Mouse (Mus musculus) MEL (cell line): ENCODE data around the gene Calhm5. TPM values are rescaled to one million over a fixed set of nuclear protein-coding genes. Genes with fewer than 3 reads are reported as not detected.

Experiments used
- DNase-seq: peaks from one replicate; pipeline ENCODE4 v3.0.0; 2011; ENCODE audit warnings: low read depth, low spot score
- H3K27ac ChIP-seq: 2 replicates; pipeline ENCODE4 v1.5.1; 2012; ENCODE audit warnings: low read depth, mild to moderate bottlenecking, control low read depth, low read length, moderate library complexity; ENCODE audit not compliant: control insufficient read depth
- H3K27me3 ChIP-seq, 2 experiments: fragments of 150-350 bp in 1 of 2; sonication (generic) in 1 of 2; 2 replicates each; pipeline ENCODE4 v1.6.1; 2012; ENCODE audit warnings: low read length in 2 of 2, mild to moderate bottlenecking in 2 of 2, improper control_type of control experiment in 1 of 2, moderate library complexity in 1 of 2; ENCODE audit not compliant: insufficient read depth in 2 of 2, control insufficient read depth in 1 of 2
- H3K36me3 ChIP-seq, 2 experiments: 2 replicates each; pipeline ENCODE4 v1.6.1; 2012 to 2014; ENCODE audit warnings: low read length in 2 of 2, improper control_type of control experiment in 1 of 2, inconsistent platforms in 1 of 2, mild to moderate bottlenecking in 1 of 2; ENCODE audit not compliant: insufficient read depth in 2 of 2, control insufficient read depth in 1 of 2
- H3K4me1 ChIP-seq, 2 experiments: fragments of 150-350 bp in 1 of 2; sonication (generic) in 1 of 2; 2 replicates each; pipeline ENCODE4 v1.6.1; 2012; ENCODE audit warnings: low read length in 2 of 2, improper control_type of control experiment in 1 of 2, mild to moderate bottlenecking in 1 of 2; ENCODE audit not compliant: insufficient read depth in 2 of 2, control insufficient read depth in 1 of 2
- H3K4me3 ChIP-seq, 2 experiments: fragments of 150-350 bp in 1 of 2; sonication (generic) in 1 of 2; 2 replicates each; pipeline ENCODE4 v1.5.1; 2012; ENCODE audit warnings: low read depth in 2 of 2, low read length in 2 of 2, mild to moderate bottlenecking in 2 of 2, moderate library complexity in 2 of 2, control low read depth in 1 of 2, improper control_type of control experiment in 1 of 2; ENCODE audit not compliant: control insufficient read depth in 1 of 2, insufficient read depth in 1 of 2
- H3K79me2 ChIP-seq: 2 replicates; pipeline ENCODE4 v1.6.1; 2012; ENCODE audit warnings: mild to moderate bottlenecking, low read length, moderate library complexity; ENCODE audit not compliant: control insufficient read depth, poor library complexity, insufficient read depth
- H3K9ac ChIP-seq: 2 replicates; pipeline ENCODE4 v1.6.1; 2012; ENCODE audit warnings: low read depth, mild to moderate bottlenecking, control low read depth, low read length, moderate library complexity; ENCODE audit not compliant: control insufficient read depth, poor library complexity, severe bottlenecking
- H3K9me3 ChIP-seq: fragments of 150-350 bp; sonication (generic); replicated peaks from 2 replicates; pipeline ENCODE4 v1.6.1; 2012; ENCODE audit warnings: mild to moderate bottlenecking, low read length, improper control_type of control experiment, moderate library complexity; ENCODE audit not compliant: insufficient read depth
- BHLHE40 ChIP-seq: IDR thresholded peaks from 2 replicates; pipeline ENCODE4 v1.6.1; 2012; ENCODE audit warnings: low read depth, mild to moderate bottlenecking, inconsistent platforms, low read length, improper control_type of control experiment, borderline replicate concordance
- CTCF ChIP-seq, 3 experiments: IDR thresholded peaks in 2 of 3; conservative IDR thresholded peaks in 1 of 3; 2 replicates each; pipeline ENCODE4 v1.5.1; 2011 to 2012; ENCODE audit warnings: low read length in 3 of 3, low read depth in 2 of 3, mild to moderate bottlenecking in 2 of 3, improper control_type of control experiment in 1 of 3, inconsistent platforms in 1 of 3, mixed read lengths in 1 of 3, moderate library complexity in 1 of 3; ENCODE audit not compliant: control insufficient read depth in 1 of 3, insufficient read depth in 1 of 3, poor library complexity in 1 of 3, severe bottlenecking in 1 of 3
- E2F4 ChIP-seq: IDR thresholded peaks from 2 replicates; pipeline ENCODE4 v1.6.1; 2011; ENCODE audit warnings: low read depth, low read length, improper control_type of control experiment, borderline replicate concordance
- ETS1 ChIP-seq: IDR thresholded peaks from 2 replicates; pipeline ENCODE4 v1.6.1; 2012; ENCODE audit warnings: low read depth, mild to moderate bottlenecking, inconsistent platforms, low read length, improper control_type of control experiment, moderate library complexity
- GABPA ChIP-seq: IDR thresholded peaks from 2 replicates; pipeline ENCODE4 v1.6.1; 2012; ENCODE audit warnings: low read depth, mild to moderate bottlenecking, inconsistent platforms, low read length, improper control_type of control experiment, moderate library complexity
- GATA1 ChIP-seq: IDR thresholded peaks from 2 replicates; pipeline ENCODE4 v1.6.1; 2011; ENCODE audit warnings: low read depth, low read length, improper control_type of control experiment
- JUND ChIP-seq: IDR thresholded peaks from 2 replicates; pipeline ENCODE4 v1.6.1; 2011; ENCODE audit warnings: low read depth, mild to moderate bottlenecking, improper control_type of control experiment, low read length
- MAFK ChIP-seq: IDR thresholded peaks from 2 replicates; pipeline ENCODE4 v1.6.1; 2011; ENCODE audit warnings: low read depth, mild to moderate bottlenecking, low read length, improper control_type of control experiment, borderline replicate concordance
- MXI1 ChIP-seq: IDR thresholded peaks from 2 replicates; pipeline ENCODE4 v1.6.1; 2011; ENCODE audit warnings: mild to moderate bottlenecking, low read depth, low read length, improper control_type of control experiment
- POLR2A ChIP-seq, 2 experiments: IDR thresholded peaks; 2 replicates each; pipeline ENCODE4 v1.6.1; 2011 to 2012; ENCODE audit warnings: low read length in 2 of 2, mild to moderate bottlenecking in 2 of 2, control low read depth in 1 of 2, improper control_type of control experiment in 1 of 2, low read depth in 1 of 2, moderate library complexity in 1 of 2; ENCODE audit not compliant: control insufficient read depth in 1 of 2, insufficient read depth in 1 of 2, poor library complexity in 1 of 2
- POLR2AphosphoS2 ChIP-seq: IDR thresholded peaks from 2 replicates; pipeline ENCODE4 v1.6.1; 2011; ENCODE audit warnings: low read length, improper control_type of control experiment
- POLR2AphosphoS5 ChIP-seq: IDR thresholded peaks from 2 replicates; pipeline ENCODE4 v1.6.1; 2012; ENCODE audit warnings: low read depth, borderline replicate concordance, mild to moderate bottlenecking, inconsistent platforms, low read length, moderate library complexity, mixed read lengths
- RAD21 ChIP-seq: IDR thresholded peaks from 2 replicates; pipeline ENCODE4 v1.6.1; 2011; ENCODE audit warnings: mild to moderate bottlenecking, low read depth, low read length, improper control_type of control experiment
- RCOR1 ChIP-seq: IDR thresholded peaks from 2 replicates; pipeline ENCODE4 v1.6.1; 2012; ENCODE audit warnings: low read depth, mild to moderate bottlenecking, inconsistent platforms, low read length, improper control_type of control experiment
- SMC3 ChIP-seq: IDR thresholded peaks from 2 replicates; pipeline ENCODE4 v1.6.1; 2011; ENCODE audit warnings: low read depth, low read length, improper control_type of control experiment
- USF1 ChIP-seq: IDR thresholded peaks from 2 replicates; pipeline ENCODE4 v1.6.1; 2014; ENCODE audit warnings: low read depth, mild to moderate bottlenecking, inconsistent platforms, low read length, improper control_type of control experiment, moderate library complexity
- USF2 ChIP-seq, 2 experiments: IDR thresholded peaks; 2 replicates each; pipeline ENCODE4 v1.6.1; 2011 to 2012; ENCODE audit warnings: improper control_type of control experiment in 2 of 2, low read length in 2 of 2, borderline replicate concordance in 1 of 2, inconsistent platforms in 1 of 2, low read depth in 1 of 2, mild to moderate bottlenecking in 1 of 2; ENCODE audit not compliant: insufficient read depth in 1 of 2
- ZC3H11A ChIP-seq: IDR thresholded peaks from 2 replicates; pipeline ENCODE4 v1.6.1; 2012; ENCODE audit warnings: low read depth, mild to moderate bottlenecking, inconsistent platforms, low read length, improper control_type of control experiment
- ZMIZ1 ChIP-seq: IDR thresholded peaks from 2 replicates; pipeline ENCODE4 v1.6.1; 2012; ENCODE audit warnings: low read depth, mild to moderate bottlenecking, inconsistent platforms, low read length, improper control_type of control experiment, moderate library complexity
- ZNF384 ChIP-seq: IDR thresholded peaks from 2 replicates; pipeline ENCODE4 v1.6.1; 2012; ENCODE audit warnings: low read depth, mild to moderate bottlenecking, inconsistent platforms, low read length, improper control_type of control experiment
- polyA plus RNA-seq, 2 experiments: library from polyadenylated mRNA; stranded (reverse) in 1 of 2; unstranded in 1 of 2; fragments of >175 nt in 1 of 2; fragments of >200 nt in 1 of 2; gene quantifications; 2 replicates each; pipeline versions ENCODE4 v1.2.1 to v1.2.4; 2012; ENCODE audit warnings: low replicate concordance in 2 of 2, low read depth in 1 of 2; ENCODE audit not compliant: insufficient read length in 2 of 2, insufficient read depth in 1 of 2, missing spikeins in 1 of 2
- total RNA-seq: library from RNA; depleted of rRNA; stranded (reverse); fragments of 300-350 nt; gene quantifications from 2 replicates; pipeline ENCODE4 v1.2.3, GENCODE M21; 2012

Gene Calhm5
- total and polyA plus RNA-seq, 3 experiments = not detected

DNA sequence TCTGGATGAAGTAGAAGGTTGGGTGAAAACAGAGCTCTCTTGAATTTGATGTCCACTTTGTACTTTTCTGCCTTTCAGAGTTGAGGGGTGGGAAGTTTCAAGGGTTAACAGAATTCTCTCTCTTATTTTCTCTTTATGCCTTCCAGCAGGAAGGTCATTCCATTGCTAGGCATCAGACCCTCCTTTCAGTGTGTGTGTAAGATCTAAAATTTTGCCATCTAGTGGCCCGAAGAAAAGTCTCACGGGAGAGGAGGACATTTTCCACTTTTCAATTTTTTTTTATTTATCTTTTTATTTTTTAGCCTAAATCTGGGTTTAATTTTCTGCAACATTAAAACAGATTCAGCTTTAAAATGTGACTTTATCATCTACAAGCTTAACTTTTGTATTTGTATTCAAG lies 24.7 kb downstream of the Calhm5 start:
- TF ChIP-seq POLR2AphosphoS5 (no peak), BHLHE40 (no peak), CTCF (IDR thresholded peaks at IDR 0.05 in 2 of 3, conservative IDR thresholded peaks at IDR 0.05 in 1 of 3; ENCODE audit: control insufficient read depth in 1 of 3, insufficient read depth in 1 of 3, low read depth in 2 of 3, low read length in 3 of 3, poor library complexity in 1 of 3, severe bottlenecking in 1 of 3) (peak in 1 of 3 experiments; percentile 10; a peak in 1 of 6 replicates), GABPA (no peak), E2F4 (no peak), POLR2AphosphoS2 (no peak), JUND (no peak), USF2 (IDR thresholded peaks at IDR 0.05; ENCODE audit: borderline replicate concordance in 1 of 2, insufficient read depth in 1 of 2, low read depth in 1 of 2, low read length in 2 of 2) (no peak)
- Histone ChIP-seq H3K9ac (no peak overlapping the region), H3K36me3 (no peaks in the 10 kb centered on the region), H3K9me3 (no peaks in the 10 kb centered on the region), H3K27me3 (no peaks in the 10 kb centered on the region; a peak in 1 of 4 replicates), H3K79me2 (no peaks in the 10 kb centered on the region), H3K4me1 (no peaks in the 10 kb centered on the region; a peak in 1 of 4 replicates), H3K27ac (no peak overlapping the region), H3K4me3 (no peak overlapping the region)
- DNase-seq = no peak

DNA sequence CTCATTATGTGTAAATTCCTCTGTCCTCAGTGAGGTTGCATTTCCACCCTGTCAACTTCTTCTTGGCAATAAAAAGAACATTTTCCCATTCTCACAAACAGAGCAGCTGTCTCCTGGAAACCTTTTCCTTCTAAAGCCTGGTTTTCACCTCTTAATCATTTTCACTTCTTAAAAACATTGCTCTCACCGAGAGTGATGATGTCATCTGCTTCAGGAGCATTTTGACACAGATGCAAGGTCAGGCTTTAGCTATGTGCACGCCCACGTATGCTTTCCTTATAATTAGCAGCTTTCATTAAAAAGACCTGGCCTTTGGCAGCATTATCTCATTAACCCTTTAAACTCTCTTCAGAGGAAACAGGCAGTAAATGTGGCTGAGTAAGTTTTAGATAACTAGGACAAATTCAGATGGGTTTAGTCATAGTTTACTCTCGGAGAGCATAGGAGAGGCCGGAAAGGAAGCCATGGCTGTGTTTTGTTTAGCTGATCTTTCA lies 25.3 kb downstream of the Calhm5 start:
- H3K9me3 ChIP-seq = no peaks in the 10 kb centered on the region
- H3K4me3 ChIP-seq = peak overlapping the region in 1 of 2 experiments; percentile 16; a peak in 1 of 4 replicates
- no peaks in the 10 kb centered on the region for H3K79me2 ChIP-seq
- no peak for DNase-seq
- no peak overlapping the region for H3K27ac ChIP-seq
- H3K36me3 ChIP-seq = no peaks in the 10 kb centered on the region
- TF ChIP-seq ZNF384 (no peak), USF1 (no peak)
- H3K4me1 ChIP-seq = no peaks in the 10 kb centered on the region; a peak in 1 of 4 replicates
- H3K9ac ChIP-seq = no peak overlapping the region
- no peaks in the 10 kb centered on the region; a peak in 1 of 4 replicates for H3K27me3 ChIP-seq

DNA sequence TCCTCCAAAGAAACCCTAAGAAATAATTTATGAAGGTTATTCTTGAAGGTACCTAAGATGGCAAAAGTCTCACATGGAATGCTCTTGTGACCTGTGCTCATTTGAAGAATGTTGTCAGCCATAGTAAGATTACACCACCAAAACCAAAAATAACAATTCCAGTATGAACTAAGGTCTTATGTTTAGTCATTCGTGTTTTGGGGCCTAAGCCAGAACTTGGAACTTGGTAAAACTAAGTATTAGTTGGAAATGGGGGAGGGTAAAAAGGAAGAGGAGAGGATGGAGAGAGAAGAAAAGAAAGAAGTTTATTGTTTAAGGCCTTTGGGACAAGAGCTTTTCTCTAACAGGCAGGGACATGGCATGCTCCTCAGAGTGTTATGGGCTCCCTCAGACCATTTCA lies 26.7 kb downstream of the Calhm5 start:
- no peaks in the 10 kb centered on the region; a peak in 1 of 4 replicates for H3K4me1 ChIP-seq
- no peak overlapping the region for H3K27ac ChIP-seq
- no peak overlapping the region for H3K4me3 ChIP-seq
- no peak for TF ChIP-seq ETS1
- no peak for TF ChIP-seq POLR2AphosphoS5
- no peak for TF ChIP-seq GATA1
- TF ChIP-seq CTCF (IDR thresholded peaks at IDR 0.05 in 2 of 3, conservative IDR thresholded peaks at IDR 0.05 in 1 of 3; ENCODE audit: control insufficient read depth in 1 of 3, insufficient read depth in 1 of 3, low read depth in 2 of 3, low read length in 3 of 3, poor library complexity in 1 of 3, severe bottlenecking in 1 of 3) = no peak
- TF ChIP-seq ZMIZ1 = no peak
- no peak for TF ChIP-seq ZC3H11A
- TF ChIP-seq RCOR1 = no peak
- TF ChIP-seq E2F4 = no peak
- TF ChIP-seq RAD21 = no peak
- no peak for TF ChIP-seq MXI1
- TF ChIP-seq USF1 = no peak
- no peak for TF ChIP-seq MAFK
- TF ChIP-seq BHLHE40 = no peak
- no peak for TF ChIP-seq POLR2A (IDR thresholded peaks at IDR 0.05; ENCODE audit: control insufficient read depth in 1 of 2, insufficient read depth in 1 of 2, low read depth in 1 of 2, low read length in 2 of 2, poor library complexity in 1 of 2)
- no peak for TF ChIP-seq ZNF384
- TF ChIP-seq SMC3 = no peak
- no peaks in the 10 kb centered on the region; a peak in 1 of 4 replicates for H3K27me3 ChIP-seq
- H3K9me3 ChIP-seq = no peaks in the 10 kb centered on the region
- H3K36me3 ChIP-seq = no peaks in the 10 kb centered on the region
- no peak for DNase-seq
- no peak overlapping the region for H3K9ac ChIP-seq
- H3K79me2 ChIP-seq = no peaks in the 10 kb centered on the region
